Mouse (Mus musculus) cerebral cortex, adult 2 months (tissue): ENCODE results near the gene Klrb1.

Source experiments
- WGBS: fragments of 180-500 bp; shearing (Covaris S2); methylation state at CpG from one replicate; pipeline ENCODE4 v1.1.7; 2018; 5-methylcytosine and 5-hydroxymethylcytosine counted together

Gene Klrb1

GRCm38 (mm10) chr6:128722959-128723358 lies at the start of gene Klrb1:
Klrb1 (minus strand) TSS chr6:128723059.
- 77% methylated on average over 4 of the region's 4 CpGs for WGBS

- WGBS: 61% methylated on average over 10 of the region's 10 CpGs
Measured at GRCm38 (mm10) chr6:128769481-128770253, 46.8 kb upstream of the Klrb1 start.

- 69% methylated on average over 4 of the region's 4 CpGs for WGBS
Measured at GRCm38 (mm10) chr6:128768047-128768446, 45.2 kb upstream of the Klrb1 start.

- 56% methylated on average over 6 of the region's 6 CpGs for WGBS
Measured at GRCm38 (mm10) chr6:128766486-128767254, 43.8 kb upstream of the Klrb1 start.

- 82% methylated on average over 1 of the region's 1 CpGs for WGBS
Measured at GRCm38 (mm10) chr6:128765211-128765610, 42.4 kb upstream of the Klrb1 start.

- WGBS: 16% methylated on average over 5 of the region's 5 CpGs
Measured at GRCm38 (mm10) chr6:128764598-128764997, 41.7 kb upstream of the Klrb1 start.

- WGBS: 3% methylated on average over 30 of the region's 30 CpGs
Measured at GRCm38 (mm10) chr6:128763736-128764523, 41.1 kb upstream of the Klrb1 start.

- WGBS: 72% methylated on average over 10 of the region's 10 CpGs
Measured at GRCm38 (mm10) chr6:128762892-128763670, 40.2 kb upstream of the Klrb1 start.

- 36% methylated on average over 5 of the region's 5 CpGs for WGBS
Measured at GRCm38 (mm10) chr6:128761144-128761540, 38.3 kb upstream of the Klrb1 start.

GRCm38 (mm10) chr6:128760416-128761143 lies 37.7 kb upstream of the Klrb1 start:
- WGBS: under 1% methylated on average over 44 of the region's 44 CpGs

- whole genome bisulfite sequencing: under 1% methylated on average over 22 of the region's 22 CpGs
Measured at GRCm38 (mm10) chr6:128760016-128760415, 37.2 kb upstream of the Klrb1 start.

GRCm38 (mm10) chr6:128759221-128759950 lies 36.5 kb upstream of the Klrb1 start:
- WGBS: 64% methylated on average over 5 of the region's 5 CpGs

- WGBS: 76% methylated on average over 4 of the region's 4 CpGs
Measured at GRCm38 (mm10) chr6:128755402-128755763, 32.5 kb upstream of the Klrb1 start.

GRCm38 (mm10) chr6:128754748-128755401 lies 32.0 kb upstream of the Klrb1 start:
- 83% methylated on average over 12 of the region's 12 CpGs for WGBS

GRCm38 (mm10) chr6:128754265-128754664 lies 31.4 kb upstream of the Klrb1 start:
- WGBS: 16% methylated on average over 10 of the region's 10 CpGs

- 26% methylated on average over 8 of the region's 8 CpGs for WGBS
Measured at GRCm38 (mm10) chr6:128753610-128754224, 30.9 kb upstream of the Klrb1 start.

- 78% methylated on average over 6 of the region's 6 CpGs for WGBS
Measured at GRCm38 (mm10) chr6:128747006-128747405, 24.1 kb upstream of the Klrb1 start.

GRCm38 (mm10) chr6:128737445-128737844 lies 14.6 kb upstream of the Klrb1 start:
- WGBS: 90% methylated on average over 7 of the region's 7 CpGs
